Mouse (Mus musculus) C2C12 (cell line): ENCODE measurements around the gene Palm3.

Experiments
- CTCF ChIP-seq: IDR thresholded peaks from one replicate; pipeline ENCODE4 v1.5.1; 2011; ENCODE audit not compliant: control insufficient read depth, insufficient read depth, insufficient read length
- USF1 ChIP-seq: IDR thresholded peaks from one replicate; pipeline ENCODE4 v1.6.1; 2011; ENCODE audit warnings: low read depth, mild to moderate bottlenecking, control low read depth, moderate library complexity

GRCm38 (mm10) chr8:84073230-84073976 is 52.1 kb downstream of the Palm3 start:
- TF ChIP-seq CTCF = no peak
- no peak for TF ChIP-seq USF1
